Comparison of ENCODE assay signal across 24 mouse cellular contexts in genomic region chr1:138974836-138975235, GRCm38 (mm10). TPM values are rescaled to one million over a fixed set of nuclear protein-coding genes. Genes with fewer than 3 reads are reported as not detected.
DNase-seq lines count a peak whose midpoint lies in the region; ATAC-seq lines count a peak whose summit lies in the region.
"Had no signal": no experiment of that assay in that cellular context is flagged by ENCODE, and none has a peak within 500 bp of the region (broad histone marks: within the 10 kb centered on the region; RNA-seq: fewer than 3 reads in every experiment).

No protein-coding gene starts in this region.

- 0 out of 2 replicates have a peak overlapping the region, but pooled peaks have one; percentile 18 for H3K27ac ChIP-seq in kidney, embryonic 15.5 days
- H3K27ac ChIP-seq in macrophage, result 0 out of 2 replicates have a peak overlapping the region, but pooled peaks have one; percentile 42
- no peak overlapping the region for H3K27ac ChIP-seq in stomach, embryonic 15.5 days
- H3K27ac ChIP-seq: embryonic facial prominence, embryonic 10.5 days; embryonic facial prominence, embryonic 13.5 days; forebrain, embryonic 12.5 days; forebrain, embryonic 15.5 days; hindbrain, embryonic 13.5 days had no signal

- no peaks in the 10 kb centered on the region for H3K36me3 ChIP-seq in kidney, embryonic 15.5 days
- H3K36me3 ChIP-seq in macrophage (ENCODE audit: inconsistent target), result no peaks in the 10 kb centered on the region
- H3K36me3 ChIP-seq in stomach, embryonic 15.5 days, result no peaks in the 10 kb centered on the region
- H3K36me3 ChIP-seq: embryonic facial prominence, embryonic 10.5 days; embryonic facial prominence, embryonic 13.5 days; forebrain, embryonic 12.5 days; forebrain, embryonic 15.5 days; hindbrain, embryonic 13.5 days had no signal

- peaks cover 92% of the 10 kb centered on the region for H3K79me2 ChIP-seq in macrophage (ENCODE audit: inconsistent target)

- H3K9ac ChIP-seq in kidney, embryonic 15.5 days, result no peak overlapping the region
- no peak overlapping the region for H3K9ac ChIP-seq in stomach, embryonic 15.5 days
- H3K9ac ChIP-seq: embryonic facial prominence, embryonic 13.5 days; forebrain, embryonic 12.5 days; forebrain, embryonic 15.5 days; hindbrain, embryonic 13.5 days had no signal

- ATAC-seq in kidney, embryonic 15.5 days (replicated peaks; ENCODE audit: low FRiP score), result no peak
- peak; percentile 47; the same call in 1 of the 2 replicates for ATAC-seq in stomach, embryonic 15.5 days (ENCODE audit: insufficient read depth, low FRiP score, low read depth)
- ATAC-seq: forebrain, embryonic 15.5 days; hindbrain, embryonic 16.5 days had no signal

- H3K27me3 ChIP-seq in kidney, embryonic 15.5 days, result no peaks in the 10 kb centered on the region
- H3K27me3 ChIP-seq in stomach, embryonic 15.5 days (replicated peaks), result no peaks in the 10 kb centered on the region
- H3K27me3 ChIP-seq: embryonic facial prominence, embryonic 13.5 days; forebrain, embryonic 12.5 days; forebrain, embryonic 15.5 days; hindbrain, embryonic 13.5 days had no signal

- no peaks in the 10 kb centered on the region for H3K9me3 ChIP-seq in kidney, embryonic 15.5 days (replicated peaks)
- H3K9me3 ChIP-seq in stomach, embryonic 15.5 days, result no peaks in the 10 kb centered on the region
- H3K9me3 ChIP-seq: embryonic facial prominence, embryonic 10.5 days; embryonic facial prominence, embryonic 13.5 days; forebrain, embryonic 12.5 days; forebrain, embryonic 15.5 days; hindbrain, embryonic 13.5 days had no signal

- H3K4me2 ChIP-seq in kidney, embryonic 15.5 days, result no peak overlapping the region
- H3K4me2 ChIP-seq in stomach, embryonic 15.5 days, result no peak overlapping the region
- H3K4me2 ChIP-seq: embryonic facial prominence, embryonic 13.5 days; forebrain, embryonic 12.5 days; forebrain, embryonic 15.5 days; heart, embryonic 11.5 days; hindbrain, embryonic 13.5 days had no signal

- H3K4me3 ChIP-seq in kidney, embryonic 15.5 days (replicated peaks), result no peak overlapping the region
- H3K4me3 ChIP-seq in macrophage (ENCODE audit: inconsistent target), result no peak overlapping the region
- H3K4me3 ChIP-seq in stomach, embryonic 15.5 days (replicated peaks), result no peak overlapping the region
- H3K4me3 ChIP-seq: embryonic facial prominence, embryonic 10.5 days; embryonic facial prominence, embryonic 13.5 days; erythroblast, embryonic 14.5 days; forebrain, embryonic 12.5 days; forebrain, embryonic 15.5 days; hindbrain, embryonic 13.5 days had no signal

- no peaks in the 10 kb centered on the region for H3K4me1 ChIP-seq in kidney, embryonic 15.5 days
- no peaks in the 10 kb centered on the region; the same call in 1 of the 2 replicates for H3K4me1 ChIP-seq in stomach, embryonic 15.5 days
- H3K4me1 ChIP-seq: embryonic facial prominence, embryonic 10.5 days; embryonic facial prominence, embryonic 13.5 days; forebrain, embryonic 12.5 days; hindbrain, embryonic 13.5 days had no signal

- no peak for DNase-seq in kidney, adult 9 months
- DNase-seq in R1 (ENCODE audit: low read depth, low spot score), result peak; percentile 80
- no peak for DNase-seq in layer of hippocampus, adult 8-10 months (ENCODE audit: low spot score in 2 of 2)
- DNase-seq in left cerebral cortex, postnatal 10 days (ENCODE audit: extremely low spot score in 1 of 2, low spot score in 2 of 2), result no peak
- no peak for DNase-seq in right cerebral cortex, adult 2 months (ENCODE audit: low spot score in 2 of 2)
- DNase-seq: adrenal gland, adult 2 months; adrenal gland, postnatal 14 days; cerebellum, adult 11 months; cerebellum, adult 2 months; cerebellum, adult 9-11 months; cerebellum, postnatal 25 days; embryo, embryonic 11 days; gastrocnemius, postnatal 25 days had no signal

- intact Hi-C loops in left cerebral cortex, postnatal 10 days (cut with DNase I), result no loop called here

- 88% methylated on average over 8 of the region's 8 CpGs for WGBS in kidney, embryonic 15.5 days
- WGBS in macrophage (ENCODE audit: missing documents), result 97% methylated on average over 8 of the region's 8 CpGs
- WGBS in stomach, embryonic 15.5 days, result 70% methylated on average over 8 of the region's 8 CpGs

RNA-seq across cellular contexts. Expression of gene Dennd1b, which starts 11.6 kb away (rescaled TPM):
- 8.2 and 10.4 TPM in 2 replicates for polyA plus RNA-seq in kidney, embryonic 15.5 days (2015; fragmentation: Nextera tagmentation; extraction: Ambion mirVana)
- total RNA-seq in macrophage (2018; cell fraction: chromatin; rRNA removed), result 100 to 1,000 TPM in 21 of 26 experiments, 10 to 100 TPM in 5; 38.2 to 274 (median 163) TPM
- 10 to 100 TPM; 42.9 to 85.1 (median 59.2) TPM for total RNA-seq in macrophage (2018; cell fraction: cytosol; rRNA removed)
- 100 to 1,000 TPM in 22 of 26 experiments, 10 to 100 TPM in 4; 57.4 to 263 (median 152) TPM for total RNA-seq in macrophage (2018; cell fraction: nucleus; rRNA removed)
- polyA plus RNA-seq in macrophage (2018), result 13.8 to 25.0 TPM (median 15.0 TPM) in 3 replicates
- polyA plus RNA-seq in stomach, embryonic 15.5 days (2015; fragmentation: Nextera tagmentation; extraction: Ambion mirVana), result 10.5 and 11.8 TPM in 2 replicates
- 10 to 100 TPM; 45.2 to 65.3 (median 56.2) TPM for total RNA-seq in layer of hippocampus, adult 8-10 months (2022)
- 10 to 100 TPM; 20.0 to 20.4 TPM for total RNA-seq in left cerebral cortex, postnatal 10 days (2021)
- polyA plus RNA-seq: erythroblast, embryonic 14.5 days had no signal
